Mouse (Mus musculus) hindbrain, embryonic 10.5 days (tissue): ENCODE results near the gene Fzd1. TPM values are rescaled to one million over a fixed set of nuclear protein-coding genes. Genes with fewer than 3 reads are reported as not detected.
A peak's percentile ranks its signal among the peaks of the same experiment; 100 is the strongest.

Experiments used
- DNase-seq: peaks from one replicate; pipeline ENCODE4 v3.0.0-alpha.2; 2017; ENCODE audit warnings: low spot score
- H3K27ac ChIP-seq: fragments of 300-500 bp; sonication (generic); 2 replicates; pipeline ENCODE4 v1.5.1; 2016; ENCODE audit warnings: mild to moderate bottlenecking, moderate library complexity
- H3K27me3 ChIP-seq: fragments of 300-500 bp; sonication (generic); 2 replicates; pipeline ENCODE4 v1.6.1; 2016; ENCODE audit warnings: mild to moderate bottlenecking; ENCODE audit not compliant: poor library complexity, insufficient read depth, severe bottlenecking
- H3K36me3 ChIP-seq: fragments of 300-500 bp; sonication (generic); 2 replicates; pipeline ENCODE4 v1.6.1; 2016; ENCODE audit warnings: mild to moderate bottlenecking, moderate library complexity
- H3K4me1 ChIP-seq: fragments of 300-500 bp; sonication (generic); replicated peaks from 2 replicates; pipeline ENCODE4 v1.6.1; 2016; ENCODE audit warnings: mild to moderate bottlenecking
- H3K4me3 ChIP-seq: fragments of 300-500 bp; sonication (generic); 2 replicates; pipeline ENCODE4 v1.5.1; 2016; ENCODE audit warnings: mild to moderate bottlenecking, moderate library complexity
- H3K9me3 ChIP-seq: fragments of 300-500 bp; sonication (generic); 2 replicates; pipeline ENCODE4 v1.6.1; 2016; ENCODE audit warnings: mild to moderate bottlenecking, moderate library complexity
- WGBS: fragments of 180-500 bp; shearing (Covaris S2); methylation state at CpG from one replicate; pipeline ENCODE4 v1.1.7; 2016; 5-methylcytosine and 5-hydroxymethylcytosine counted together
- polyA plus RNA-seq: library from polyadenylated mRNA; unstranded; fragments of >200 nt; fragmentation: Nextera tagmentation; extraction: Ambion mirVana; gene quantifications from 2 replicates; pipeline ENCODE4 v1.2.1, GENCODE M21; 2016

Fzd1 gene
- polyA plus RNA-seq, 1 experiment from 2014 or later: 12.6 TPM

DNA sequence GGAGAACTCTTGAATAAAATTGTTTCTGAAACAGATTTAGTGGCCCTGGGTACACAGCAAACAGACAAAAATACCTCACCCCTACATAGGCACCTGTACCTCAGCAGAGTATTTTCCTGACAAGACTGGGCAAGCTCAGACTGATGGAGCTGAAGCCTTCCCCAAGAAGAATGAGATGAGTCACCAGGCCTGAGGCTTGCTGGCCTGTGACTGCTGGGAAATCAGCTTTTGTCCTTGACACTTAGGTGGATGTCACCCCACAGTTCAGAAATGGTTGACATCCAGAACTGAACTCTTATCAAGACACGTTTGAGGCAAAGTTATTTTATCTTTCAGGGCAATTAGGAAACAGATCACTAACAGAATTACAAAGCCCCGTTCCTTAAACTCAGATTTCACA is 10.1 kb upstream of the Fzd1 start:
- WGBS: 74% methylated on average over 2 of the region's 2 CpGs
- Histone ChIP-seq H3K36me3 (no peaks in the 10 kb centered on the region), H3K4me3 (no peak overlapping the region), H3K27ac (no peak overlapping the region), H3K9me3 (no peaks in the 10 kb centered on the region), H3K27me3 (no peaks in the 10 kb centered on the region), H3K4me1 (peaks cover 11% of the 10 kb centered on the region; the same call in 1 of the 2 replicates)
- DNase-seq: no peak

DNA sequence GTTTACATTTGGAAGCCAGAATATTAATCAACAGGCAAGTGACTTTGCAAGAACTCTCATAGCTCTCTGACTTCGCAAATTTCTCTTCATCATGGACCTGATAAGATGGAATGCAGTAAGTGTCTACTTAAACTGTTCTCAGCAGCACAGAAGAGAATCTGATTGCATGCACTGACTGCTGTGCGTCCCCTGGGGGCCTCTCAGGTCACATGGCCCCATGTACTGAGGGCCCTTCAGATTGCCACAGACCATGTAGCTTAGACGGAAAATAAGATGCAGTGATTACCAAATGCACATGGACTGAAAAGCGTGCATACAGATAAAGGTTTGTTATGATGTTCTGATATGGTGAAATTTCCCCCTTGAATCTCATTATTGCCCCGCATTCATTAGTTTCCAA is 8.9 kb upstream of the Fzd1 start:
- DNase-seq: no peak
- Histone ChIP-seq H3K27me3 (no peaks in the 10 kb centered on the region), H3K27ac (no peak overlapping the region), H3K4me3 (no peak overlapping the region), H3K36me3 (no peaks in the 10 kb centered on the region), H3K9me3 (no peaks in the 10 kb centered on the region), H3K4me1 (0 out of 2 replicates have a peak, but pooled peaks cover 11% of the 10 kb centered on the region)
- WGBS: 80% methylated on average over 5 of the region's 5 CpGs

GRCm38 (mm10) chr5:4761891-4762290 is 4.1 kb upstream of the Fzd1 start:
- no peak overlapping the region for H3K27ac ChIP-seq

DNA sequence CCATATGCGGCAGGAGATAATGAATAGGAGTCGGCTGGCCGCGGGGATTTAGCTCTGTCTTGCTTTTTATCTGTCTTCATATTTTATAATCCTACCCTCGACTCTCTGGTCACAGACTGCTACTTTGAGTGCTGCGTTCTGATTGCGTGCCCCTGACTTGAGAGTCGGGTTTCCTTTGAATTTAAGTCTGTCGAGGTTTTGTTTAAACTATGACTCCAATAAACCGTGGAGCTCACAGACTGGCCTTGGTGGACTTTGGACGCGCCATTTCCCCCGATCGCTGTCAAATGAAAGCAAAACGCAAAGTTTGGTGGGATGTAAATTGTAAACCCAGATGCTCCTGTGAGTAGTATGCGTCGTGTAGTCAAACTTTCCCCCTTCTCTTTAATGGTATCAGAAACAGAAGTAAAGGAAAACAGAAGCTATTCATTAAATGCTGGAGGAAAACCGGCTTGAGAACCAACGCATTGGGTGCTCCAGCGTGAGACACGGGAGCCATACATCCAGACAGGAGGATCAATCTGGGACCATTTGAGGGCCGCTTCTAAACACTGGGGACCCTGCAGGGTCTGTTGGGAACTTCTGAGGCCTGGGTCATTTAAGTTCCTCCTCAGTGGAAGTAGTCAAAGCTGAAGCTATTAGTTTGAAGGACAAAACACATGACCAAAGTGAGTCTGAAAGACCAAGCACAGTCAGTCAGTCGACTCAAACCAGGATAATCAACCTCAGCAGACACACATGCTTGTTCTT is 671 bp upstream of the Fzd1 start:
- Histone ChIP-seq H3K4me3 (peak overlapping the region; percentile 85), H3K36me3 (no peaks in the 10 kb centered on the region), H3K9me3 (no peaks in the 10 kb centered on the region), H3K27ac (peak overlapping the region; percentile 97), H3K27me3 (peaks cover 37% of the 10 kb centered on the region), H3K4me1 (peaks cover 42% of the 10 kb centered on the region)
- DNase-seq: peak; percentile 38
- 1% methylated on average over 23 of the region's 23 CpGs for WGBS

More at GRCm38 (mm10) chr5:4761891-4762290, 4.1 kb upstream of the Fzd1 start:
- DNase-seq: no peak
- no peaks in the 10 kb centered on the region for H3K9me3 ChIP-seq
- H3K27me3 ChIP-seq: peaks cover 16% of the 10 kb centered on the region
- H3K36me3 ChIP-seq: no peaks in the 10 kb centered on the region
- no peak overlapping the region for H3K4me3 ChIP-seq
- peaks cover 15% of the 10 kb centered on the region for H3K4me1 ChIP-seq

- WGBS: under 1% methylated on average over 78 of the region's 80 CpGs
- peak overlapping the region; percentile 85 for H3K4me3 ChIP-seq
- H3K27me3 ChIP-seq: peaks cover 37% of the 10 kb centered on the region
Observed at GRCm38 (mm10) chr5:4756871-4757711, 744 bp downstream of the Fzd1 start.

GRCm38 (mm10) chr5:4756001-4756681 is 1.7 kb downstream of the Fzd1 start:
- 2% methylated on average over 43 of the region's 43 CpGs for WGBS
- H3K27me3 ChIP-seq: peaks cover 37% of the 10 kb centered on the region
- peak overlapping the region; percentile 97 for H3K27ac ChIP-seq
- H3K4me3 ChIP-seq: peak overlapping the region; percentile 85
- H3K36me3 ChIP-seq: no peaks in the 10 kb centered on the region
- H3K9me3 ChIP-seq: no peaks in the 10 kb centered on the region
- peaks cover 42% of the 10 kb centered on the region for H3K4me1 ChIP-seq
- DNase-seq: peak; percentile 45

More at GRCm38 (mm10) chr5:4756871-4757711, 744 bp downstream of the Fzd1 start:
- H3K27ac ChIP-seq: peak overlapping the region; percentile 97
- H3K9me3 ChIP-seq: no peaks in the 10 kb centered on the region
- DNase-seq: peak; percentile 77
- peaks cover 42% of the 10 kb centered on the region for H3K4me1 ChIP-seq
- H3K36me3 ChIP-seq: no peaks in the 10 kb centered on the region

- H3K27me3 ChIP-seq: peaks cover 33% of the 10 kb centered on the region
- no peak for DNase-seq
- WGBS: 27% methylated on average over 11 of the region's 11 CpGs
- peak overlapping the region; percentile 97; the same call in 1 of the 2 replicates for H3K27ac ChIP-seq
- peaks cover 42% of the 10 kb centered on the region for H3K4me1 ChIP-seq
- no peaks in the 10 kb centered on the region for H3K9me3 ChIP-seq
- H3K4me3 ChIP-seq: peak overlapping the region; percentile 85
- H3K36me3 ChIP-seq: no peaks in the 10 kb centered on the region
Observed at GRCm38 (mm10) chr5:4755326-4755725, 2.5 kb downstream of the Fzd1 start.

DNA sequence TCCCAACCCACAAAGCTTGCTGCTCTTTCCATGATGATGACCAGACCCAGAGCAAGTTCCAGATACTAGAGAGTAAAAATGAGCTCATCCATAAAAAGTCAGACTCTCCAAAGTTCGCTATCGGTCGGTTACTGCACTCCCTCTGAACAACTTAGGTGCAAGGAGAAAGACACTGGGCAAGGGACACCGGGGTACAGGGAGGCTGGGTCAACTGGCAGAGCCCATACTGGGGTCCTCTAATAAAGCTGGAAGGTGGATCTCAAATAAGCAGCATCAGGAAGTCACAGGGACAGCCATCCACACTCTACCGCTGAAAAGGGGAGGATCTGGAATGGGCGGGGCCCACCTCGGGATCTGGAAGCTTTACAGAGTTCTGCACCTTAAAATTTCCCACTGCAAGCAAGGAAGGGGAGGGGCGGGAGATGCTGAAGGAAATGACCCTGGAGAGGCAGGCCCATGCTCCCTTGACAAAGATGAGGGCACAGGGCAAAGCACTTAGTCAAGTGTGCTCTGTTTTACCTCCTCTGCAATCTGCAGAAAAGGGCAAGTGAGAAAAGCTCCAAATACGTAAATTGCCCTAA is 3.0 kb downstream of the Fzd1 start:
- Histone ChIP-seq H3K36me3 (no peaks in the 10 kb centered on the region), H3K9me3 (no peaks in the 10 kb centered on the region), H3K4me3 (peak overlapping the region; percentile 85), H3K4me1 (peaks cover 42% of the 10 kb centered on the region), H3K27me3 (peaks cover 28% of the 10 kb centered on the region), H3K27ac (no peak overlapping the region)
- whole genome bisulfite sequencing: 26% methylated on average over 9 of the region's 9 CpGs
- DNase-seq: peak; percentile 17

DNA sequence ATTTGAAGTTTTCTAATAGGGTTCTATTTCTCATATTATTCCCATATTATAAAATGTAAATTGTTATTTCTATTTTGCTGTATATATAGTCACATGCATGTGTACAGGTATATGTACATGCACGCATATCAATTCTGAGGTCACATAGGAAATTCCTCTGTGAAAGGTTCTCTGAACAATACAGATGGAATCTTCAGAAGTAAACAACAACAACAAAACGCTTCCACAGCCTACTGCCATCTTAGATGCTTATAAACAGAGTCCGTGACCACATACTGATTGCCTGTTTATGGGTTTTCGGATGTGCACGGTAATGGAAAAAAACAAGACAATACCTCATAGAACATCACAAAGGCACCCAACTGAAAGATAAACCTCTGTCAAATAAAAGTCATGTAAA is 4.7 kb downstream of the Fzd1 start:
- no peak overlapping the region for H3K27ac ChIP-seq
- WGBS: 89% methylated on average over 5 of the region's 5 CpGs
- H3K4me1 ChIP-seq: peaks cover 33% of the 10 kb centered on the region
- DNase-seq: no peak
- H3K4me3 ChIP-seq: no peak overlapping the region
- H3K27me3 ChIP-seq: peaks cover 21% of the 10 kb centered on the region
- H3K9me3 ChIP-seq: no peaks in the 10 kb centered on the region
- no peaks in the 10 kb centered on the region for H3K36me3 ChIP-seq

DNA sequence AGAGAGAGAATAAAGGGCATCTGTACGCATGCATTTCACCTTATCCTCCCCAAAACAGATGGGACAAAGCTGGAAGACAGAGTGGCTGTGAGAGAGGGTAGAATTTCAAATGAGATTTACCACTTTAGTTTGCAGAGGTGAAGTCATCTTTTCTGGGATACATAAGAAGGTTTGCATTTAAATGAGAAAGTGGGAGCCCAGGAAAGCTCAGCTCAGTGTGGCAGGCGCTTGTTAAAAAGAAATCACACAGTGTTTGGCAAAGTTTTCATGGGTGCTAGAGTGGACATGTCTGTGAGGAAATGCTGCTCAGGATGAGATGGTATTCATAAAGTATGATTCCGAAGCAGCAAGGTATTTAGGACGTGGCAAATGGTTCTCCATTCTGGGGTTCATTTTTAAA is 15.1 kb downstream of the Fzd1 start:
- Histone ChIP-seq H3K4me1 (0 out of 2 replicates have a peak, but pooled peaks cover 7% of the 10 kb centered on the region), H3K27me3 (no peaks in the 10 kb centered on the region), H3K4me3 (no peak overlapping the region), H3K9me3 (no peaks in the 10 kb centered on the region), H3K27ac (no peak overlapping the region), H3K36me3 (no peaks in the 10 kb centered on the region)
- WGBS: 69% methylated on average over 4 of the region's 4 CpGs
- DNase-seq: no peak

- Histone ChIP-seq H3K36me3 (no peaks in the 10 kb centered on the region), H3K4me3 (no peak overlapping the region), H3K4me1 (peaks cover 11% of the 10 kb centered on the region), H3K9me3 (no peaks in the 10 kb centered on the region), H3K27ac (no peak overlapping the region), H3K27me3 (peaks cover 15% of the 10 kb centered on the region)
- WGBS: 39% methylated on average over 6 of the region's 6 CpGs
- DNase-seq: no peak
Observed at GRCm38 (mm10) chr5:4737013-4737412, 20.8 kb downstream of the Fzd1 start.

DNA sequence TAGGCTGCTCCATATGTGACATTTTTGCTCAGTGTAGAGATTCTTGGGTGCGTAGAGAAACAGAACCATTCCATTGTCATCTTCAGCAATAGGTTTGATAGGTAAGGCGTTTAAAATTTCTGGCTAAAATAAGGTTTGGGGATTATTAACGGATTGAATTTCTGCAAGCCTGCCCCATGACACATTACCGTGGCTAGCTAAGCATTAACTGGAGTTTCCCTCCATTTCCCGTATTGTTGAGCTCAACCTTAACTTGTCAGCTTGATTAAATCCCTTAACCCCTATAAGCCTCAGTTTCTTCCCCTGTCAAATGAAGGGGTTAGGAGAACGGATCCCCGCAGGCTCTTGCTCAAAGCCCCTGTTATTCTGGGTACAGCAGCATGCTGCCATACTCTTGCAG is 22.4 kb downstream of the Fzd1 start:
- no peaks in the 10 kb centered on the region for H3K9me3 ChIP-seq
- peaks cover 22% of the 10 kb centered on the region for H3K4me1 ChIP-seq

More for the DNA sequence above, 22.4 kb downstream of the Fzd1 start:
- no peak for DNase-seq
- no peaks in the 10 kb centered on the region for H3K36me3 ChIP-seq
- 76% methylated on average over 7 of the region's 7 CpGs for WGBS
- no peak overlapping the region for H3K4me3 ChIP-seq
- H3K27me3 ChIP-seq: peaks cover 15% of the 10 kb centered on the region
- no peak overlapping the region for H3K27ac ChIP-seq
